12 mouse cellular contexts compared by ENCODE assay signal in genomic region chr16:78274825-78275455, GRCm38 (mm10). TPM values are rescaled to one million over a fixed set of nuclear protein-coding genes. Genes with fewer than 3 reads are reported as not detected.
DNase-seq lines count a peak whose midpoint lies in the region; ATAC-seq and TF ChIP-seq lines count a peak whose summit lies in the region.
"Had no signal": no experiment of that assay in that cellular context is flagged by ENCODE, and none has a peak within 500 bp of the region (broad histone marks: within the 10 kb centered on the region; RNA-seq: fewer than 3 reads in every experiment).

No protein-coding gene starts in this region.

- H3K4me2 ChIP-seq in heart, embryonic 13.5 days = peak overlapping the region; percentile 44
- H3K4me2 ChIP-seq in kidney, embryonic 16.5 days (replicated peaks; ENCODE audit: low read depth, low read length) = no peak overlapping the region

- WGBS in heart, embryonic 13.5 days = 49% methylated on average over 9 of the region's 9 CpGs
- 83% methylated on average over 9 of the region's 9 CpGs for WGBS in kidney, embryonic 16.5 days

- ATAC-seq in heart, embryonic 13.5 days (ENCODE audit: extremely low read depth, insufficient number of reproducible peaks, low FRiP score, low TSS enrichment) = no peak
- ATAC-seq in kidney, embryonic 16.5 days (ENCODE audit: low FRiP score, low TSS enrichment) = no peak
- ATAC-seq: liver, postnatal 0 days had no signal

- no peak overlapping the region for H3K4me3 ChIP-seq in ES-E14 (ENCODE audit: insufficient read depth in 1 of 2, low read depth in 1 of 2, low read length in 2 of 2, poor library complexity in 1 of 2, severe bottlenecking in 1 of 2)
- H3K4me3 ChIP-seq in heart, embryonic 13.5 days = no peak overlapping the region
- no peak overlapping the region for H3K4me3 ChIP-seq in kidney, embryonic 16.5 days (ENCODE audit: low read length)
- H3K4me3 ChIP-seq: forebrain, embryonic 10.5 days had no signal

- intact Hi-C loops in gastrocnemius, postnatal 14 days (cut with DNase I; ENCODE audit: low total_unique reads) = no loop called here

- no peaks in the 10 kb centered on the region for H3K4me1 ChIP-seq in ES-E14 (ENCODE audit: control insufficient read depth in 2 of 2, insufficient read depth in 2 of 2, low read length in 2 of 2, poor library complexity in 1 of 2)
- peaks cover 13% of the 10 kb centered on the region for H3K4me1 ChIP-seq in heart, embryonic 13.5 days
- H3K4me1 ChIP-seq in kidney, embryonic 16.5 days (ENCODE audit: insufficient read depth, low read length) = no peaks in the 10 kb centered on the region

- no peak overlapping the region for H3K9ac ChIP-seq in ES-E14 (ENCODE audit: insufficient read depth, low read depth, low read length, poor library complexity, severe bottlenecking)
- peak overlapping the region; percentile 24 for H3K9ac ChIP-seq in heart, embryonic 13.5 days
- no peak overlapping the region for H3K9ac ChIP-seq in kidney, embryonic 16.5 days (replicated peaks; ENCODE audit: low read length)
- H3K9ac ChIP-seq: liver, postnatal 0 days had no signal

- no peaks in the 10 kb centered on the region for H3K36me3 ChIP-seq in ES-E14 (ENCODE audit: control insufficient read depth, insufficient read depth, low read length, poor library complexity, severe bottlenecking)
- no peaks in the 10 kb centered on the region for H3K36me3 ChIP-seq in heart, embryonic 13.5 days
- no peaks in the 10 kb centered on the region for H3K36me3 ChIP-seq in kidney, embryonic 16.5 days (ENCODE audit: insufficient read depth, low read length)
- H3K36me3 ChIP-seq: forebrain, embryonic 10.5 days had no signal

- H3K27ac ChIP-seq in ES-E14 (ENCODE audit: insufficient read depth, low read depth, low read length, poor library complexity, severe bottlenecking) = no peak overlapping the region
- peak overlapping the region; percentile 90 for H3K27ac ChIP-seq in heart, embryonic 13.5 days (replicated peaks)
- no peak overlapping the region for H3K27ac ChIP-seq in kidney, embryonic 16.5 days (ENCODE audit: low read length)
- H3K27ac ChIP-seq: forebrain, embryonic 10.5 days had no signal

- H3K27me3 ChIP-seq in heart, embryonic 13.5 days (replicated peaks) = no peaks in the 10 kb centered on the region
- no peaks in the 10 kb centered on the region for H3K27me3 ChIP-seq in kidney, embryonic 16.5 days (ENCODE audit: insufficient read depth, low read length)

- in situ Hi-C loops in ES-E14 (cut with MboI; ENCODE audit: low sequenced_read_pairs in 2 of 2, unreplicated experiment in 2 of 2) = no loop called here

- peak; percentile 21 to 23 for DNase-seq in gastrocnemius, adult 8-10 months (ENCODE audit: low spot score in 2 of 2)
- DNase-seq in gastrocnemius, postnatal 14 days = no peak
- DNase-seq in ES-CJ7 (ENCODE audit: low read depth, low spot score) (peak; percentile 49), ES-E14 (ENCODE audit: low read depth, low spot score) (peak; percentile 37)
- DNase-seq in kidney, postnatal 4 days = no peak
- DNase-seq: adrenal gland, postnatal 25 days; liver, postnatal 0 days; midbrain, embryonic 14.5 days had no signal

- no peaks in the 10 kb centered on the region for H3K9me3 ChIP-seq in ES-E14 (ENCODE audit: control insufficient read depth, insufficient read depth, low read depth, low read length)
- H3K9me3 ChIP-seq in heart, embryonic 13.5 days = no peaks in the 10 kb centered on the region
- no peaks in the 10 kb centered on the region for H3K9me3 ChIP-seq in kidney, embryonic 16.5 days (ENCODE audit: low read length)
- H3K9me3 ChIP-seq: forebrain, embryonic 10.5 days had no signal

TF ChIP-seq in ES-E14, 5 proteins besides CTCF, POLR2A, EP300 and RAD21:
- TF ChIP-seq MAFK (IDR thresholded peaks at IDR 0.05; ENCODE audit: insufficient read depth, low read depth, low read length) (no peak), ZC3H11A (IDR thresholded peaks at IDR 0.05; ENCODE audit: borderline replicate concordance, low read depth, low read length) (no peak), HCFC1 (IDR thresholded peaks at IDR 0.05; ENCODE audit: borderline replicate concordance, insufficient read depth, low read length) (no peak), CHD2 (IDR thresholded peaks at IDR 0.05; ENCODE audit: low read depth, low read length) (no peak), ZNF384 (IDR thresholded peaks at IDR 0.05; ENCODE audit: low read depth, low read length) (no peak)

RNA-seq across cellular contexts. Expression of gene Cxadr, which starts 26.3 kb away (rescaled TPM):
- 1 to 10 TPM in 1 of 4 experiments, under 1 TPM in 3; 0.34 to 1.0 (median 0.53) TPM for total RNA-seq in gastrocnemius, adult 8-10 months (2022)
- under 1 TPM; 0.29 to 0.84 TPM for total RNA-seq in gastrocnemius, postnatal 14 days (2021)
- total RNA-seq in ES-E14 (2012; rRNA removed) = 31.0 and 44.2 TPM in 2 replicates
- polyA plus RNA-seq in heart, embryonic 13.5 days (2015; fragmentation: Nextera tagmentation; extraction: Ambion mirVana) = 28.3 and 31.3 TPM in 2 replicates
- polyA plus RNA-seq in kidney, embryonic 16.5 days (2015; fragmentation: Nextera tagmentation; extraction: Ambion mirVana) = 37.2 and 39.3 TPM in 2 replicates
- total RNA-seq: MEL had no signal

Comparison
In these comparisons a context has a peak if more than half of its experiments do, and no peak if none do; other contexts are left out.
1. DNase-seq: peak in gastrocnemius, adult 8-10 months (2 of 2), ES-CJ7 (single experiment) and ES-E14 (single experiment); none in gastrocnemius, postnatal 14 days (single experiment) and kidney, postnatal 4 days (0 of 2).
2. RNA of gene Cxadr, which starts 26.3 kb away (total RNA-seq): 31.0 to 44.2 TPM in ES-E14; 0.29 to 0.84 TPM in gastrocnemius, postnatal 14 days and 0.34 to 1.0 TPM in gastrocnemius, adult 8-10 months; every median in the first group is over 10 times any median in the second.